Mouse (Mus musculus) c-Kit-positive CD71-positive TER-119-positive erythroid progenitor cells, embryonic 14.5 days (primary cell): ENCODE measurements around the gene Svip.

Source experiments
- DNase-seq: peaks from one replicate; pipeline ENCODE4 v3.0.0-alpha.2; 2013; ENCODE audit warnings: low spot score

Gene Svip

DNA sequence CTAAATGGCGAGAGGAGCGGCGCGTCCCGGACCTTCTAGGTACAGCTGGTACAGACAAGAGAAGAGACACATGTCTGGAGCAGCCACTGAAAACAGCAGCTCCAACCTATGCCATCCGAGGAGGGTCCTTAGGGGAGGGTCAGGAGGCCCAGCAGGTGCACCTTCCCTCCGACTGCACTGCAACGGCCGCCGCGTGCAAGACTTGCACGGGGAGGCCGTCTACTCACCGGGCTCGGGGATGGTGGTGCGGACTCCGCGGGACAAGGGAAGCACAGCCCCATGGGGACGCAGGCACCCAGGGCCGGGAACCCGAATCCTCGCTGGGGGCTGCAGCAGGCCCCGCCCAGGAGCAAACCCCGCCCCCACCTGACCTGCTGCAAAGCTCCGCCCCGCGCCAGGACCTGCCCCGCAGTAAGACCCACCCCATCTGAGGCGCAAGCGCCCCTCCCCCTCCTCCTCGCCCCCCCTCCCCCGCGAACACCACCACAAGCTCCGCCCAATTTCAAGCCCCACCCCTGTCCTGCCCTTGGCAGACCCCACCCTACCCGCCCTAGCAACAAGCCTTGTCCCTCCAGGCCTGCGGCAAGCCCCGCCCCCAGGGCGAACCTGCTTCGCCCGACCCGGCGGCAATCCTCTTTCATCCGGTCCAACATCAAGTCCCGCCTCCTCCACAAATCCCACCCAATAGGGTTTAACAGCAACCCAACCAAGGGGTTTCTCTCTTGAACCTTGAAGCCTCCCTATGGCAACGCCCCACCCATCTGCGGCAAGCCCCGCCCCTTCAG, at the start of gene Svip:
TSS of gene Svip (minus strand) at position 508 of the 785 bp plus-strand sequence.
- peak; percentile 93 for DNase-seq

GRCm38 (mm10) chr7:52037600-52038582, 32.1 kb upstream of the Svip start:
- peak; percentile 12 for DNase-seq

DNA sequence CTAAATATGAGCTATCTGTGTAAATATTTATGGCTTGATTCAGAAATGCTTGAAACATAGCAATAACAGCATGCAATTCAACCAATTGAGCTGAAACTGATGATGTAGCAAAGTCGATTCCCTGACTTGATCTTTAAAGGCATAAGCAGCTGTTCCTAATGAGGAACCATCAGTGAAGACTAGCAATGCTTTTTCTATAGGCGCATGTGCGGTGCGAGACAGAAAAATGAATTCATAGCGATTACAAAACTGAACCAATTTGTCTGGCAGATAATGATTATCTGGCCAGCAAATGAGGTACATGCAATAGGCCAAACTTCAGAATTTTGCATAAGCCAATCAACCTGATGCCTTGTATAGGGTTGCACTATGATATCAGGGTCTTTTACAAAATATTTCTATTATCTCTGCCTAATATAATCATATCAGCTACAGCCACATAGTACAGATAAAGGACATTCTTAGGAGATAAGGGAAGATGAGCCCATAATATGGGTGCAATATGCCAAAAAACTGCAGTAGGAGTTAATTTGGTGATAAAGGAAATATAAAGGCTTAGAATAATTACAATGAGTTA, 18.3 kb upstream of the Svip start:
- no peak for DNase-seq

GRCm38 (mm10) chr7:52022039-52022438, 16.2 kb upstream of the Svip start:
- no peak for DNase-seq

DNA sequence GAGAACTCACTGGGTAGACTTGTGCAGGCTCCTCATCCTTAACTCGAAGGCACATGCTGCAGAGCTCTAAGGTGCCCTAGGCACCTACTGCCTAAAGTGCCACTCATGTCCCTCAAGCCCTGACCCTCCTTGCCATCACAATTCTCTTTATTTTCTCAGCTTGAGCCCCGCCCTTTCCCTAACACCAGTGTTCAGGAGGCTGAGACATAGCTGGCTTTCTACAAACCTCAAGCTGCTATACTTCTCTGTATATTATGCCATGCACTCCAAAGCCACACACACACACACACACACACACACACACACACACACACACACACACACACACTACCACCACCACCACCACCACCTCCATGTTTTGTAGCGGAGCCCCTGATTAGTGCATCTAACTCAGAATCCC, 9.8 kb upstream of the Svip start, which contains the start of gene 1700015G11Rik:
TSS of gene 1700015G11Rik (minus strand) at position 101 of the 400 bp plus-strand sequence.
- no peak for DNase-seq

- no peak for DNase-seq
Observed at GRCm38 (mm10) chr7:52015180-52015579, 9.4 kb upstream of the Svip start.

DNA sequence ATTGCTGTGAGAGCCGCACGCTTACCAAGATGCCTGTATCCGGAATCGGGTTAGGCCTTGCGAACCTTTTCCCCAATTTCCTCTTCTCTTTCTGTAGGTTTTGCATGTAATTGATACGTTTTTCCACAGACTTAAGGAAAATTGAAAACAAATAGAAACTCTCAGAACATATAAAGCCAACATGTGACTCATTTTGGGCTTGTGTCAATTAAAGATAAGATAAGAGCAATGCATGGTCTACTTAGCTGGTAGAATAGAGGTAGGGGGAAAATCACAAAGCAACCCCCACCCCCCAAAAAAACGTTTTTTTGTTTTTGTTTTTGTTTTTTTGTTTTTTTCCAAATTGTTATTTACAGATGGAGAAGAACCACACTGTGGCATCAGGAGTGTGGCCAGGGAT, 7.6 kb upstream of the Svip start:
- DNase-seq: no peak

- DNase-seq: no peak
Observed at GRCm38 (mm10) chr7:52007138-52007537, 1.3 kb upstream of the Svip start.

DNA sequence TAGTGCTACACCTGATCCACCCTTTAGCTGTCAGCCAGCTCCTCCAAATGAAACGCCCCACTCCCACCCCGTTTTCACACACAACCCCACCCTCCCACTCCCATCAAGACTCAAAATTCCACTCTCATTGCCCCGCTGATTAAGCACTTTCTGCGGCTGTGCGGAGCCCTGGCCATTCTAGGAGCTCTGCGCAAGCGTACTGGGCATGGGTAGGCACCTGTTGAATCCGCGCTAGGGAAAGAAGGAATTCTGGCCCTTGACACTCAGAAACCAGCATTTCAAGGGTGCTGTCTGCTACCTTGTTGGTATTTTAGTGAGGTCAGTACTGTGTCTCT, 445 bp upstream of the Svip start:
- no peak for DNase-seq

- DNase-seq: peak; percentile 83
Observed at GRCm38 (mm10) chr7:51991020-51991419, 14.8 kb downstream of the Svip start.

DNA sequence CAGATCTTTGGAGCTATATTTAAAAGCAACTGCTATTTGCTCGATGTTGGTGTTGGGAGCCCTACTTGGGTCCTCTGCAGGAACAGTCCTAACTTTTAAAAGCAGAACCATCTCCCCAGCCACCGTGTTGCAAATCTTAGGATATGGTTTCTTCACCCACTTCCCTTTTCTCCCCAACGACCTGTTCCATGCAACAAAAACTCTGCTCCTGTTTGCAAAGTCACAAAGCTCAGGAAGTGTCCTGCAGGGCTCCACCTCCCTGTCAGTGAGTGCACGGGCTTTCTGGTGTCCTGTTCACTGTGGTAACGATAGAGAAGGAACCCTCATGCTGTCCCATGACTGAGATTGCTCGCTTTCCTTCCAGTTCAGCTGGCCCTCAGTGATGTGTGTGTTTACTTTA, 18.9 kb downstream of the Svip start:
- DNase-seq: no peak

DNA sequence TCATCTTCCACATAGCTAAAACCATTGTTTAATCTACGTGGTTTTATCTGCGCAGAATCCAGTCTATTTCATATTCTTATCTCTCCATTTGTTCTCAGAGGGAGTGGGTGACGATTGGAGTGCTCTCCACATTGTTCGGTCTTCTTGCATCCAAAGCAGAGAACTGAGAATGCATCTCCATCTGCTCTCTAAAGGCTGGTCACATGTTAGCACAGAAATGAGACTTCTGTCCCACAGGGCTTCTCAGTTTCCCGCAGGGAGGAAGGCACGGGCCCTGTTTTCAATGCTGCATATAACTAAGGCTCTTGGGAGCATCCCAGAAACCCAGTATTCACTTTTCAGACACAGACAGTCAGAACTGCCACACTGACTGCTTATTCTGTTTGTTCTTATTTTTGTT, 20.1 kb downstream of the Svip start:
- no peak for DNase-seq

- no peak for DNase-seq
Observed at GRCm38 (mm10) chr7:51982303-51982702, 23.5 kb downstream of the Svip start.

DNA sequence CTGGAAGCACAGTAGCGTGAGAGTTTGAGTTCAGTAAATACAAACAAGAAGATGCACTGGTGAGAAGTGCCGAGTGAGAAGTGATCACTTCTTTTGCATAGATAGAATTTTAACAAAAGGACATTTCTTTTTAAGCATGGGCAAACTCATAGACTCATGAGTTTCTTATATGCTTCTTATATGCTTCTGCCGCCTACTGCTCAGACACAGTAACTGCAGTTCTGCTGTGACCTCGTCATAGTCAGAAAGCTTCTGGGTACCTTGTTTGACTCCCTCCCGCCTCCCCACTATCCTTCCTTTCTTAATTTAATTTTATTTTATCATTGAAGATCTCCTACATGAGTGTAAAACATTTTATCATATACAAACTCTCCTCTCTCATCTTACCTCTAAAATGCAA, 26.5 kb downstream of the Svip start:
- DNase-seq: no peak

- DNase-seq: no peak
Observed at GRCm38 (mm10) chr7:51975181-51975580, 30.6 kb downstream of the Svip start.

DNA sequence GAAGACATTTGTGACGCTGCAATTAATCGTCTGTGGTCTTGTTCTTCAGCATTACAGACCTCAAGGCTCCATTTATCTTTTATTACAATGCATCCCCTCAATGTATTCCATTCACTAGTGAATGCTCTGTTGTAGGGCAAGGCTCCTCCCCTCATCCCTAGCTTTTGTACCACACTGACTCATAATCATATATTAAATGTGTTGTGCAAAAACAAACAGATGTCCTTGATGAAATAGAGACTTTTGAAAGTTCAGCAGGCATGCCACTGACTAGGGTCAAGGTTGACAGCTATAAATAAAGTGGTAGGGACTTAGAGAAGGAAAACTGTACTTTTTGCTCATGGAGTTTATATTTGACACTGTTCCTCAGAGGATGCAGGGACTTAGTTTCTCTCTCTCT, 32.3 kb downstream of the Svip start:
- no peak for DNase-seq

- no peak for DNase-seq
Observed at GRCm38 (mm10) chr7:51973091-51973490, 32.7 kb downstream of the Svip start.

- DNase-seq: peak; percentile 55
Observed at GRCm38 (mm10) chr7:51972252-51972855, 33.5 kb downstream of the Svip start.

DNA sequence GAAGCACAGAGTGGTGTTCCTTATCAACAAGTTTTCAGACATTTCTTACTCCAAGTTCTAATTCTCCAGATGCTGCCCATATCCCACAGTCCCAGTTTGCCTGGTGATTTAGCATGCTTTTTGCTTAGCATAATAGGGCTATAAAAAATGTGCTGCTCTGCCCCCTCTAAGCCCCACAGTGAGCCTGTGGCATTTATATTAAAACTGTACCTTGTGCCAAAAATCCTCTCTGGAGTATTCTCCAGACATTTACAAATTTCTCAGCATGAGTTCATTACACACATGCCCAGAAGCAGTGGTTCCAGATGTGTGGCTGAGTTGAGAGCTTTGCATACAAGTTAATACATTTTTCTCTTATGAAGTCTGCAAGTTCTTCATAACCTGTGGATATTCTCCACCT, 36.4 kb downstream of the Svip start:
- DNase-seq: no peak

GRCm38 (mm10) chr7:51967581-51967980, 38.2 kb downstream of the Svip start:
- DNase-seq: no peak

DNA sequence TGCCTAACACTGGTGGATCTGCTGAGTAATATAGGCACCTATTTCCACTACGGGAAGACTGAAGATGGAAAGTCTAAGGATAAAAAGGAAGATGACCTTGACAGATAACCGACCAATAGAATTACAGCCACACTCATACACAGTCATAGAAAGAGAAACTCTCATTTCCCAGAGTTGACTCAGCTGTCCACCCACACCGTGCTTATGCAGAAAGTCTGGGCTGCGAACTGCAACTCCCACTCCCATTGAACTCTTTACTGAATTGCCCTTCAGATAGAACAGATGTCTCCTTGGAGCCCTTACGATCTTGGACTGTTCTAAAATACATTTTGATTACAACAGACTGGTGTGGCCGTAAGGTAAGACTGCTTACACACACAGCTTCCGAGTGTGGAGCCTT, 41.1 kb downstream of the Svip start:
- DNase-seq: no peak

GRCm38 (mm10) chr7:51962219-51962952, 43.4 kb downstream of the Svip start:
- DNase-seq: no peak
